Mouse (Mus musculus) induced T-regulatory cell, adult 2 months (primary cell): ENCODE measurements at regions not wholly inside any gene's neighbourhood (a gene's known extent, or its start where the extent isn't known, plus 50 kb on each side); places are given as distances from the start of the nearest gene placed in this dataset.

ENCODE experiments used
- DNase-seq: peaks from one replicate; pipeline ENCODE4 v3.0.0-alpha.2; 2012; ENCODE audit warnings: low read depth

GRCm38 (mm10) chr2:106318695-106319266 is 315.4 kb upstream of the Dnajc24 start:
- DNase-seq, result no peak

- no peak for DNase-seq
These were observed 343.4 kb upstream of the Dnajc24 start for GRCm38 (mm10) chr2:106346781-106347180.

- DNase-seq, result no peak
These were observed 343.9 kb upstream of the Dnajc24 start for GRCm38 (mm10) chr2:106347249-106347648.

DNA sequence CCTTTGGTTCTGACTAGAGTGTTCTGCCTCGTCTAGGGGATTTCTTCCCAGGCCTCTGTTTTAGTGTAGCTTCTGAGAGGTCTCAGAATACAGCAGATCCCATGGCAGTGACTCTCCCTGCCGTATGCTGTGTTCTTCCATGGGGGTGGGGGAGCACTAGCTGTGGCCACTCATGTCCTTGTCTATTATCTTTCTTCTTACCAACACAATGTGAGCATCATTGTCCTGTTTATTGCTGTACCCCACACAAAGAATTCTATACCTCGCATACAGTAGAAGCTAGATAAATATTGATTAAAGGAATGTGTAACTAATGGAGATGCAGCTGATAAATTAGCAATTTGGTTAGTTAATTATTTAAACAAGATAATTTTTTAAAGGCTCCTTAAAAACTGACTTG is 337.5 kb upstream of the Mpped2 start:
- no peak for DNase-seq

DNA sequence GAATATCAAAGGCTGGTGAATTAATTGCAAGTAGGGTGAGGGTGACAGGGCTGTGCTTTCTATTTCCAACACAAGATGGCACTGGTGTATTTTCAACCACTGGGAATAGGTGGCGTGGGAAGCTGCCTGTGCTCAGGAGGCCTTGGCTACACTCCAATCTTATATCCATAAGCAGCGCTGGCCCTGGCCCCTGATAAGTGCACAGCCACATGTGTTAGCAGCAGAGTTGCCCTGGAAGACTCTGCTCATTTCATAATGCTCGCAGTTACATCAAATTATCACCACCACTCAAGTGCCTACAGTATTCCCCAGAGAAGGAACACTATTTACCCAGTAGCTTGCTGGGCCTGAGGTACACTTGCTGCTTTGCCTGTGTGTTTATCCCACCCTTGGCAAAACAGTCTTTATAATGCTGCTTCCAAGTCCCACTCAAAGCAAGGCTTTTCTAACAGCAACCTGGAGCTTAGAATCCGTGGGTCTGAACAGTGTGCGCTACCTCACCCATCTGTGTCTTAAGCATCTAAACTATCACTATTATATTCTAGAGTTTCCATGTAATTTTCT is 337.0 kb upstream of the Mpped2 start:
- DNase-seq, result no peak

DNA sequence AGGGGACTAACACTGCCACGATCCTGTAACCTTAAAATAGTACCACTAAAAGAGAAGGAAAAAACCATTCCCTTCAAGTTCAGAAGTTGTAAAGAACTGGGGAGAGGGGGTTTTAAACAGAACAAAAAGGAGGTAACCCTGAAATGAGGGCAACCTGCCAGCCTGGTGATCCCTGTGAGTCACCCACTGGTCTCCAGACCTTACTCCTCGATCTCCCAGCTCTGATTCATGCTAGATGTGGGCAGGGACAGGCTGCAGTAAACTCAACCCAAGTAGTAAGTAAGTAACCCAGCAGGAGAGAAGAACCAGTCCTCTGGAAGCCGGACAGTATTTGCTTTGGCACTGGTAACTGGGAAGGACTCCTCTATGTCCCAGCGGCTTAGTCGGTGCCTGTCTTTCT is 324.4 kb upstream of the Mpped2 start:
- no peak for DNase-seq

DNA sequence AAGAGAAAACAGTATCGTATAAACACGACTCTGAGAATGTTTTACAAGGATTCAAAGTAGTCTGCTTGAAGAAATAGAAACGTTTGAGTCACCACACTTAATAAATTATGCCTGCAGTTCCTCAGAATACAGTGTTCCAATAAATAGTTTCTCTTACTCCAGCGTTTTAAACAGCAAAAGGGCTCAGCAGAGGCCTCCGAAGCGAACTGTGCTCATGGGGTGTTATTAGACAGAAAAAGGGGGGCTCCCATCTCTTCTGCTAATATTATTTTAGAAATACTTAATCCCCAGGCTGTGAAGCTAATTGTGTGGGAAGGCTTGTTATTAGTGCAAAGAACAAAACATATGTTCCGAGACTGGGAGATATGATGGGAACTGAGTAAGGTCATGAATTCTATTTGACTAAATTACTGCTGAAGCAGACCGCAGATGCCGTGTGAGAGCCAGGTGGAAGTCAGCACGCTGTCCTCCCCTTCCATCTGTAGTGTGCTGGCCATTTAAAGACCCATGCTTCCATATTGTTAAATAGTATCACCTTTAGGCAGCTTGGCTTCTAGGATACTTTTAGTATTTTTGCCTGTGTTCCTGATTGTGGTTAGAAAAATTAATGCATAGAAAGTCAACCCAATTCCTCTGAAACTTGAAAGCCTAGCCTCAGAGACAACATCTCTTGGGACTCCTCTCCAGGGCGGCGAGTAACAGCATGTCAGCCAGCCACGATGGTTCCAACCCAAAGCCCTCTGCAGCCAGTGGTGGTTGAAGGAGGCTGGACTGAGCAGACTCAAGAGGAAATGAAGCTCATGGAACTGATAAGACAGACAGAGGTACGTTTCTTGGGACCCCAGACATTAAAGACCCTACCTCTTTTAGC is 309.4 kb upstream of the Mpped2 start:
- no peak for DNase-seq

DNA sequence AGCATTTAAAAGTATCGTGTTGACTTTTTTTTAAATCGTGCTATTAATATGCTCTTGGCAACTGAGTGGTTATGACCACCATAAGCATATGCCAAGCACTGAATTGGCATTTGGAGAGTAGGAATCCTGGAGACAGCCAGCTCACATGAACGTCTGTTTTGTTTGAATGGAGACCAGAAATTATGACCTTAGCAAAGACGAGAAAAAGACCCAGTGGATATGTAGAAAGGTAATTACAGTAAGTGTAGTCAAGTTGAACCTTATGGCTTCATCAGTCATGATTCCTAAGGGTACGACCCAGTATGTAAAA is 308.8 kb upstream of the Mpped2 start:
- no peak for DNase-seq

DNA sequence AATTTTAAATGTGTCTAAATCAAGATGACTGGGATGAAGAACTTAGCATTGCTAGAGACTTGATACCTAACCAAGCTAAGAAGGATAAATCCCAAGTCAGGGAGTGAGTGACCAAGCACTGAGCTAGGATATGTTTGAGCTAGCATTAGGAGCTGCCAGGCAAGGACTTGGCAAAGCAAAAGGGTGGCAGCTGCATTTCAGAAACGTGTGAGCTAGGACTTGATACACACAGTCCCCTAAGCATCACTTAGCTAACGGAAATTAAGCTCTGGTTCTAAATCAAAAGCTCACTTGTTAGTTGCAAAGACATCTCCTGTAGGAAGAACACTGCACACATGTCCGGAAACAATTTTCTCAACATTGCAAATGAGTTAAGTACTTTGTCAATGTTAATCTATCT is 308.2 kb upstream of the Mpped2 start:
- no peak for DNase-seq

GRCm38 (mm10) chr2:106412158-106412557 is 280.9 kb upstream of the Mpped2 start:
- no peak for DNase-seq

DNA sequence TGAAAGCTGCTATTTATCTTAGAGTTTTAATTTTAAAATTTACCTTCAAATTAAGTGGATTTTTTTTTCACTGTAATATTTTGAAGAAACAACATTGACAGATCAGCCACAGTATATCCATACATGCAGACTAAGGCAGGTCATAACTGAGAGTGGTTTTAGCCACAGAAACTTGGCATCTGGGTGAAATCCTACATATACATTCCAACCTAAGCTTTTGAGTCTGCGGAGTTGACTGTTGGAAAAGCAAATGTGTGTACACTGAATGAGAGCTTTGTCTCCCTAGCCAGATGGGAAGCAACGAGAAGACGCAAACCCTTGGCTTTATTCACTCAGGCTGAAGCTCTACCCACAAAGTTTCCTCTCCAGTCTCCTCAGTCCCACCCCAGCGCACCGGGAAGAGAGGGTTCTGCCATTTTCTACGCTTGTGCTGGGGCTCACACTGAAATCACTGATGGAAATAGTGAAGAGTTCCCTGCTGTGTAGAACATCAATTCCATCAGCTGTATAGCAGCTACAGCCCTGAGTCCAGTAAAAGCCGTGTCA is 277.5 kb upstream of the Mpped2 start:
- DNase-seq, result no peak

- no peak for DNase-seq
These were observed 274.9 kb upstream of the Mpped2 start for GRCm38 (mm10) chr2:106418181-106418580.

- no peak for DNase-seq
These were observed 268.1 kb upstream of the Mpped2 start for GRCm38 (mm10) chr2:106424974-106425373.

DNA sequence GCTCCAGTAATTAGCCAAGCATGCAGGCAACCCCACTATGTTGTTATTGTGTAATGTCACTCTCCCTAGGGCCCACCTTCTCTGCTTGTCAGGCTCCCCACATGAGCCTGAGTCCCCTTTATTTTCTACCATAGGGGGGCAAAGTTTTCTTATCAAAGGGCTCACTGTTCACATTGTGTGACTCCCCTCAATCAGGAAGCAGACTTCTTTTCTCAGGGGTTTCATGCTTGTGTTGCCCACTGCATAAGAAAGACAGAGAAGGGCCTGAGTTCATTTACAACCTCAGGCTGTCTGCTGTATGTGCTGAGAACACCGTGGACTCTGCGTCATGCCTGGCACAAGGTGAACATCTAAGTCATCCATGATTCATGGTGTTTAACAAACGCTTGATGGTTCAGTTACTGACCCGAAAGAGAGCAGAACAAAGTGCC is 267.6 kb upstream of the Mpped2 start:
- no peak for DNase-seq

DNA sequence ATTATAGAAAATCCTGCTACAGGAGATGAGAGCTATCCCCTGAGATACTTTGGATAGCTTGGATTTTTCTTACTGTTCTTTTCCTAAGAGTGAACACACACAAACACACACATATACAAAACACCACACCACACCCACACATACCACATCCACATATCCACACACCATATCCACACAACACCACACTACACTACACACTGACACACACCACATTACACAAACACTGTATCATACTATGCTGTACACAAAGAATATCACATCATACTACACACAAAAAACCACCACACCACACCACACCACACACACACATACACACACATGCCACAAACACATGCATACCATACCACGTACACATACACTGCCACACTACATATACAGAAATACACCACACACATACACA is 267.1 kb upstream of the Mpped2 start:
- DNase-seq, result no peak

DNA sequence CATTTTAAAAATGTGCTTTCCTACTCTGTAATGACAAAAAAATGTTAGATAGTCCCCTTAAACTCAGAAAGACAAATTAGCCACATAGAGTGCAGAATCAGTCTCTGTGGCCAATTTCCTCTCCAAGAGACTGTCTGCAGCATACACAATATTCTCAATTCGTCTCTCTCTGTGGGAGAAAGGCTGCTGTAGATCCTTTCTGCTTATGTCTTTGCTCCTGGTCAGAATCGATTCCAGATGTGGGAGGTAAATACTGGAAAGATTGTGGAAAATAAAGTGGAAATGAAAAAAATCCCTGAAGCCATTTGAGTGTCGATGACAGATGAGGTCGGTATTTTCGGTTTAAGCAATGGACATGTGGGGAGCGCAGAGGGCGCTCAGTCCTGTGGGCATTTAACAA is 265.8 kb upstream of the Mpped2 start:
- no peak for DNase-seq

DNA sequence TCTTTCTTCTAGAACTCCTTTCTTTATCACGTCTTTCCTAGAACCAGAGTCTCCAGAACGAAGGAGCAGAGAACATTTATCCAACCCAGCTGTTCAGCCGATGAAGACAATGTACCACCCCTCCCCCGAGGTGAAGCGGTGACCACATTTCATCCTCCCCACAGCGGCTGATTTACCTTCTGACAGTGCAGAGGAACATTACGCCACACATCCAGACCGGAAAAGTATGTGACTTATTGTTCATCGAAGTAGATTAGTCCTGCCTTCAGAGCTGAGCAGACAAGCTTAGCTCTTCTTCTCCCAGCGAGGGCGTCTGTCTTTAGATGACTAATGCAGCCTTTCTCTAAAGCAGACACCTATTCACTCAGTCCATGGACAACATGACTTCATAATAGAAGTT is 264.2 kb upstream of the Mpped2 start:
- no peak for DNase-seq

GRCm38 (mm10) chr2:106431141-106431540 is 261.9 kb upstream of the Mpped2 start:
- peak; percentile 2 for DNase-seq

GRCm38 (mm10) chr2:106431637-106432199 is 261.4 kb upstream of the Mpped2 start:
- no peak for DNase-seq

DNA sequence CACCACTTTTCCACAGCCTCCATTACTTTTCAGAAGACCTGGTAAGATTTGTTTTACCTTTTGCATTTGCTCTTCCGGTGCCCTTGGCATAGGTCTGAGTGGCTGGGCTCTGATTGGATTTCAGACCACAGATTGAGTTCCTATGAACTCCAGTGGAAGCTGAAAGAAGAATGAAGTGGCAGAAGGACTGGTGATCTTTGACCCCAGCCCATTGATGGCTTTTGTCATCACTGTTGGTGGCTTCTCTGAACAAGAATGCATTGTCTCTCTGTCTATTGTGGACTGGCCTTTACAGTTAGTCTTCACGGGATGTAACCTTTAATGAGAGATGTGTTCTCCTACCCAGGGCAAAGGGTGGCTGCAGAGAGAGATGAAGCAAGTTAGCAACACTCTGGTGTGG is 256.9 kb upstream of the Mpped2 start:
- DNase-seq, result no peak

DNA sequence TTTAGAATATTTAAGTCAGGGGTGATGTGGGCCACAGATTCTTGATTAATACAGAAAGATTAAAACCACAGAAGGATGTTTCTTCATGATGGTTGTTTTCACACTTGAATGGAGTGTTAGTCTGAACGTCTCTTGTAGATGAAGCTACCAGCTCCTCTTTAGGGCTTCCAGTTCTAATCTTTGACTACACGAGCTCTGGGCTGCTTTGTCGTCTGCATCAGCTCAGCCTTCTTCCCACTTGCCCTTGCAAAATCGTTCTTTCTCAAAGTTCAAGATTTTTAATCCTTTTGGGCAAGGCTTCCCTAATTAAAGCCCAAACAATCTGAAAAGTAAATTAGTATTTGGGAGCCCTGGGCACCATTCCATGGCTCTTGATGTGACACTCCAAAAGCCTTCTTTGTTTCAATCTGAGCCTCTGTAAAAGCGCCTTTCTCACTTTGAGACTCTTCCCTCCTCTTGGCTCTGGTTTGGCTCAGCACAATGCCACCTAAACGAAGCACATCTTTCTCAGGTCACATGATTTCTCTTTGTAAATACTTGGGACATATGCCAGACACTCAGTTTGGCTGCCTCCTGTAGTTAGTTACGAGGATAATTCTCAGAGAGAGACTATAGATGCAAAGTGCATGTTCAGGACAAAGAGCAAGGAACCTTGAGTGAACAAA is 238.6 kb upstream of the Mpped2 start:
- DNase-seq, result no peak

GRCm38 (mm10) chr2:106455039-106455438 is 238.0 kb upstream of the Mpped2 start:
- no peak for DNase-seq
